Mouse (Mus musculus): ENCODE results near the gene Kmt2e. TPM values are rescaled to one million over a fixed set of nuclear protein-coding genes. Genes with fewer than 3 reads are reported as not detected.

Gene Kmt2e
- total and polyA plus RNA-seq, 3 experiments: 7.2 to 29.7 (median 21.3) TPM

- in situ Hi-C loops (cut with MboI; ENCODE audit: low pct_ligation_motif_present, low pct_unique_long_range_greater_than_20kb, low sequenced_read_pairs) (no loop called here), dilution Hi-C loops (cut with MboI; ENCODE audit: extremely low pct_ligation_motif_present, extremely low pct_unique_long_range_greater_than_20kb, low sequenced_read_pairs) (no loop called here)
- no peak overlapping the region for H3K4me3 ChIP-seq (replicated peaks in 1 of 3; ENCODE audit: low read depth in 2 of 3, low read length in 2 of 3, poor library complexity in 1 of 3)
- H3K36me3 ChIP-seq (replicated peaks in 1 of 2; ENCODE audit: control insufficient read depth in 1 of 2, insufficient read depth in 1 of 2, low read length in 1 of 2): peaks cover 37 to 84% of the 10 kb centered on the region in 2 experiments
- no peaks in the 10 kb centered on the region for H3K27me3 ChIP-seq (replicated peaks)
- H3K79me2 ChIP-seq (replicated peaks; ENCODE audit: control insufficient read depth, extremely low read depth, insufficient read depth, poor library complexity, severe bottlenecking): no peaks in the 10 kb centered on the region
- no peak overlapping the region for H3K9ac ChIP-seq (ENCODE audit: insufficient read depth, low read depth)
- TF ChIP-seq CHD2 (IDR thresholded peaks at IDR 0.05; ENCODE audit: low read length) (no peak), SIN3A (IDR thresholded peaks at IDR 0.05; ENCODE audit: low read length) (no peak), E2F4 (IDR thresholded peaks at IDR 0.05; ENCODE audit: insufficient replicate concordance, low read depth, low read length) (no peak), USF1 (IDR thresholded peaks at IDR 0.05; ENCODE audit: low read depth, low read length) (no peak), ELF1 (IDR thresholded peaks at IDR 0.05; ENCODE audit: low read depth, low read length) (no peak), SMC3 (IDR thresholded peaks at IDR 0.05; ENCODE audit: low read depth, low read length) (no peak), ZNF384 (IDR thresholded peaks at IDR 0.05; ENCODE audit: low read depth, low read length) (no peak), KAT2A (IDR thresholded peaks at IDR 0.05; ENCODE audit: insufficient replicate concordance, low read length) (no peak), MYC (IDR thresholded peaks at IDR 0.05; ENCODE audit: low read depth, low read length) (no peak), RAD21 (IDR thresholded peaks at IDR 0.05; ENCODE audit: low read depth, low read length) (no peak), IRF4 (IDR thresholded peaks at IDR 0.05; ENCODE audit: low read depth, low read length) (no peak), HCFC1 (IDR thresholded peaks at IDR 0.05; ENCODE audit: low read depth, low read length) (no peak), ETS1 (conservative IDR thresholded peaks at IDR 0.05; ENCODE audit: low read depth, low read length) (no peak), GABPA (IDR thresholded peaks at IDR 0.05; ENCODE audit: insufficient replicate concordance, low read depth, low read length) (no peak), POLR2AphosphoS2 (IDR thresholded peaks at IDR 0.05; ENCODE audit: low read depth, low read length) (no peak), ZC3H11A (IDR thresholded peaks at IDR 0.05; ENCODE audit: low read depth, low read length) (no peak)
- no peaks in the 10 kb centered on the region for H3K9me3 ChIP-seq (replicated peaks; ENCODE audit: low read length)
- H3K27ac ChIP-seq (ENCODE audit: insufficient read depth, low read depth): no peak overlapping the region
- no peak for DNase-seq (ENCODE audit: extremely low read depth)
- no peak overlapping the region for H3K4me2 ChIP-seq (ENCODE audit: insufficient read depth, low read depth, poor library complexity, severe bottlenecking)
- peaks cover 4 to 26% of the 10 kb centered on the region in 2 experiments; a peak in 3 of 4 replicates for H3K4me1 ChIP-seq (ENCODE audit: control insufficient read depth in 1 of 2, insufficient read depth in 2 of 2)
These were observed 89.7 kb downstream of the Kmt2e start for GRCm38 (mm10) chr5:23523936-23524335.

- H3K4me1 ChIP-seq (ENCODE audit: control insufficient read depth in 1 of 2, insufficient read depth in 2 of 2): peaks cover 4 to 26% of the 10 kb centered on the region in 2 experiments; a peak in 3 of 4 replicates
- H3K9ac ChIP-seq (ENCODE audit: insufficient read depth, low read depth): no peak overlapping the region
- in situ Hi-C loops (cut with MboI; ENCODE audit: low pct_ligation_motif_present, low pct_unique_long_range_greater_than_20kb, low sequenced_read_pairs): no loop called here
- no peak overlapping the region for H3K4me2 ChIP-seq (ENCODE audit: insufficient read depth, low read depth, poor library complexity, severe bottlenecking)
- no peak for TF ChIP-seq CTCF (conservative IDR thresholded peaks at IDR 0.05 in 1 of 2, IDR thresholded peaks at IDR 0.05 in 1 of 2; ENCODE audit: low read depth in 2 of 2, low read length in 2 of 2)
- peaks cover 33 to 80% of the 10 kb centered on the region in 2 experiments for H3K36me3 ChIP-seq (replicated peaks in 1 of 2; ENCODE audit: control insufficient read depth in 1 of 2, insufficient read depth in 1 of 2, low read length in 1 of 2)
- no peaks in the 10 kb centered on the region for H3K27me3 ChIP-seq (replicated peaks)
- H3K9me3 ChIP-seq (replicated peaks; ENCODE audit: low read length): no peaks in the 10 kb centered on the region
- no peak overlapping the region for H3K4me3 ChIP-seq (replicated peaks in 1 of 3; ENCODE audit: low read depth in 2 of 3, low read length in 2 of 3, poor library complexity in 1 of 3)
- dilution Hi-C loops (cut with MboI; ENCODE audit: extremely low pct_ligation_motif_present, extremely low pct_unique_long_range_greater_than_20kb, low sequenced_read_pairs): no loop called here
- DNase-seq (ENCODE audit: extremely low read depth): no peak
- no peaks in the 10 kb centered on the region for H3K79me2 ChIP-seq (replicated peaks; ENCODE audit: control insufficient read depth, extremely low read depth, insufficient read depth, poor library complexity, severe bottlenecking)
- no peak overlapping the region for H3K27ac ChIP-seq (ENCODE audit: insufficient read depth, low read depth)
These were observed 90.4 kb downstream of the Kmt2e start for GRCm38 (mm10) chr5:23524621-23525020.

Measured in CH12.LX (cell line).